In the genomic region with DNA sequence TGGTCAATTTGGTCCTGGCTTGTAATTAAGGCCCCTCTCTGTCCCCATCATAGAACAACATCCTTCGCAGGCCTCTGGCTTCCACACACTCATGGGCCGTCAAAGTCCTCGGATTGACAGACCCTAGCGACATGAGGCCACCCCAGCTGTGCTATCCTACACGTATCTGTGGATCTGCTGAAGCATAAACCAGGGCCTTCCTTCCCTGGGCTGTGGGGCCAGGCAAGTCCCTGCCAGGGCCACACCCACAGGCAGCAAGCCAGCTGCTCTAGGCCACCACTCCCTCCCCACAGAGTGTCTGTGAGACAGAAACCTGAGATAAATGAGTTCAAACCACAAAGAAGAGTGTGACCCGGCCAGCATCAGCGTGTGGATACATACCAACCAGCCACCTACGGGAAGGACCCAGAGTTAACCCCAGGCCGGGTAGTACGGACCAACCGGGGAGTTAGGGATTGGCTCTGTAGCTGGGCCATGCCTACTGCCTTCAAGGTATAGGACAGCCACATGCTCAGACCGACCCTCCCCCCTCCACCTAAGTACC, we compare ENCODE assay signal across 8 mouse cellular contexts. TPM values are rescaled to one million over a fixed set of nuclear protein-coding genes. Genes with fewer than 3 reads are reported as not detected.
A peak's percentile ranks its signal among the peaks of the same experiment; 100 is the strongest.
DNase-seq lines count a peak whose midpoint lies in the region; ATAC-seq and TF ChIP-seq lines count a peak whose summit lies in the region.

No protein-coding gene starts in this region.

- H3K9ac ChIP-seq in stomach, embryonic 15.5 days: no peak overlapping the region

- H3K4me3 ChIP-seq in lung, adult 2 months (replicated peaks; ENCODE audit: extremely low read depth, low read depth, low read length): no peak overlapping the region
- no peak overlapping the region for H3K4me3 ChIP-seq in stomach, embryonic 15.5 days (replicated peaks)

- no peak for TF ChIP-seq POLR2A in lung, adult 2 months (IDR thresholded peaks at IDR 0.05; ENCODE audit: borderline replicate concordance, extremely low read depth, low read depth, low read length)

- DNase-seq in cerebellum, adult 18-20 months: peak; percentile 59 to 61
- DNase-seq in cerebellum, adult 9-11 months: no peak
- DNase-seq in MN1 (ENCODE audit: low spot score): peak; percentile 78
- peak; percentile 46 to 62 for DNase-seq in gastrocnemius, adult 8-10 months (ENCODE audit: low spot score in 2 of 2)
- DNase-seq in kidney, adult 11 months: peak; percentile 63
- peak; percentile 29 for DNase-seq in lung, adult 2 months
- DNase-seq in right cerebral cortex, postnatal 25 days: no peak

- ATAC-seq in stomach, embryonic 15.5 days (ENCODE audit: insufficient read depth, low FRiP score, low read depth): peak; percentile 80; the same call in 1 of the 2 replicates

- TF ChIP-seq CTCF in lung, adult 2 months (IDR thresholded peaks at IDR 0.05; ENCODE audit: insufficient read depth, low read length): no peak

- 39% methylated on average over 12 of the region's 12 CpGs for WGBS in lung, adult 2 months
- WGBS in stomach, embryonic 15.5 days: 44% methylated on average over 12 of the region's 12 CpGs

- H3K4me2 ChIP-seq in stomach, embryonic 15.5 days: no peak overlapping the region

- no peaks in the 10 kb centered on the region for H3K27me3 ChIP-seq in stomach, embryonic 15.5 days (replicated peaks)

- H3K9me3 ChIP-seq in stomach, embryonic 15.5 days: no peaks in the 10 kb centered on the region

- peak overlapping the region; percentile 18; the same call in 1 of the 2 replicates for H3K27ac ChIP-seq in stomach, embryonic 15.5 days

- H3K36me3 ChIP-seq in stomach, embryonic 15.5 days: no peaks in the 10 kb centered on the region

- no peaks in the 10 kb centered on the region; the same call in 1 of the 2 replicates for H3K4me1 ChIP-seq in lung, adult 2 months (ENCODE audit: control insufficient read depth, insufficient read depth, low read length)
- H3K4me1 ChIP-seq in stomach, embryonic 15.5 days: peaks cover 27% of the 10 kb centered on the region

RNA-seq across cellular contexts. Expression of a gene that starts 45.5 kb away (rescaled TPM):
- 100 to 1,000 TPM; 127 to 151 (median 139) TPM for total RNA-seq in gastrocnemius, adult 8-10 months (2022)
- 15.0 and 23.3 TPM in 2 replicates for polyA plus RNA-seq in lung, adult 2 months (2012; rRNA removed)
- 8.4 and 10.2 TPM in 2 replicates for polyA plus RNA-seq in stomach, embryonic 15.5 days (2015; fragmentation: Nextera tagmentation; extraction: Ambion mirVana)

Comparison
In these comparisons a context has a peak if more than half of its experiments do, and no peak if none do; other contexts are left out.
1. DNase-seq: peak in cerebellum, adult 18-20 months (2 of 2), MN1 (single experiment), gastrocnemius, adult 8-10 months (2 of 2), kidney, adult 11 months (single experiment) and lung, adult 2 months (single experiment); none in cerebellum, adult 9-11 months (single experiment) and right cerebral cortex, postnatal 25 days (single experiment).